Mouse (Mus musculus): ENCODE data around the gene Sidt2. TPM values are rescaled to one million over a fixed set of nuclear protein-coding genes. Genes with fewer than 3 reads are reported as not detected.

Gene Sidt2
- 100 to 1,000 TPM; 180 to 380 (median 226) TPM for total RNA-seq (2022)

DNA sequence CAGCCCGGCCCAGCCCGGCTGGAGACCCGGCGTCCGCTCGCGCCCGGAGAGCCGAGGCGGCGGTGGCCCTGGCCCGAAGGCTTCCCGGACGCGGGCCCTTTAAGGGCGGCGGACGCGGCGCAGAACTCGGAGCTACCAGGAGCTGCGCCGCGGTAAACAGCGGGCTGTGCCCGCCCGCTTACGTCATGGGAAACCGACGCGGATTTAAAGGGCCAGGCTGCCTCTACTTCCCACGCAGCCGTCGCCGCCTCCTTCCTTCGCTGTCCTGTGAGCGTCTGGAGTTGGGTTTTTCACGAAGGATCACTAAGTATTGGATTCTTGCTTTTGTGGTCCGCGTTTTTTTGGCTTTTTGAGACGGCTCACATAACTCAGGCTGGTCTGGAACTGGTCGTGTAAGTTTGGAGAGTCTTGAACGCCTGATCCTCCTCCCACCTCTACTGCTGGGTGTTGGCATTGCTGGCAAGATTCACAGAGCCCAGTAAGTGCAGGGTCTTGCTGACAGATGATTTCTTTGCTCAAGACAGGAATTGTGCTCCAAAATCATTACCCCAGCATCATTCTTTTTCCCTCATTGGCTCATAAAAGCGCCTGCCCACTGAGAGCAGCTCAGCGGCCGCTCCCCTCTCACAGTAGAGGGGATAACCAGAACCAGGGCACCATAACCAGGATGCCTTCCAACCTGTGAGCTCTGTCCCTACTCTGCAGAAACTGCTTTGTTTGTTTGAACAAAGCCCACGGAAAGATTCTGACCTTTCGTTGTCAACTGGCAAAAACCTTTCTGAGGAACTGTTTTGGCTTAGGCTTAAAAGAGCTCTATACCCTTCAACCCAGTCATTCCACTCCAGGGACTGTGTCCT lies at the start of gene Sidt2:
Sidt2 (minus strand) TSS at position 152 of the 857 bp plus-strand sequence.
- DNase-seq = peak; percentile 84

DNA sequence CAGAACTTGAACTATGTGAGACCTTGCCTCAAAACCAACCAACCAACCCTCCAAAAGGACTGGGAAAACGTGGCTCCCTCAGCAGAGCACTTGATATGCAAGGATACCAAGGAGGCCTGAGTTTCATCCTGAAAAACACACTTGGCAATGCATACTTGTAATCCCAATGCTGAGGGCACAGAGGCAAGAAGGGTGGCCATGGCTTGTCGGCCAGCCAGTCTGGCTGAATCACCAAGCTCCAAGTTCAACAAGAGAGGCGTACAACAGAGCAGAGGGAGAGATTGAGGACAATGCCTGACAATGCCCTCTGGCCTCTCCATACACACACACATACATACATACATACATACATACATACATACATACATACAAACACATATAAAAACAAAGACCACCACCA lies 49.5 kb upstream of the Sidt2 start:
- DNase-seq = no peak

DNA sequence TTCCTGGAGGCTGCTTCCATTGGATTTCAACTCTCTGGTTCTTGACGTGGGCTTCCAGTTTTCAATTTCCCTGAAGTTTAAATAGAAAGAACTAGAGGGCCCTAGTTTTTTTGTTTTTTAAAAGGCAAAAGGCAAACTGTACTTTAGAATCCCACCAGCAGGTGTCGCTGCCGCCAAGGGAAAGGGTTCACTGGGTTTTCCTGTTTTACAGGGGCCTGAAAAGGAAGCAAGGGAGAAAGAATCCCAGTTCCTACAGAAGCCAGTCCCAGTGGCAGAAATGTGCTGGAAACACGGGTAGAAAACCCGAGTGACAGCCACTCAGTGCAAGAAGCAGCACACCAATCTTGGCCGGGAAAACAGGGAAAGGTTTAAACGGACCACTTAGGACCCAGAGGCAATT lies 48.7 kb upstream of the Sidt2 start:
- DNase-seq = peak; percentile 54

DNA sequence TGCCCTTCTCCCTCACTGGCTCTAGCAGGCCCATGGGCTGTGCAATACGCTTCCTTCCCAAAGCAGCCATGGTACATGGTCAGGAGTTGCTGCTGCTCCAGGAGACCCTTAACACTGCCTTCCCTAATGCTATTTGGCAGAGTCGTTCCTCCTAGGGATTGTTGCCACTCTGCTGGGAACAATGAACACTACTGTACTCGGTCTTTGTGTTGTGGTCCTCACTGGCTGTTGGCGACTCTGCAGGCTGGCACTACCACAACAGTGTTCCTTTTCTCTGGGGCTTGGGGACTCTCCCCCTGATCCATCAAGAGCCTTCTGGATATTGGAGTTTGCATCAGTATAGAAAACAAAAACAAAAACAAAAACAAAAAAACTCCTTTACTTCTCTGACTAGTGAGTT lies 44.0 kb upstream of the Sidt2 start:
- DNase-seq = no peak

DNA sequence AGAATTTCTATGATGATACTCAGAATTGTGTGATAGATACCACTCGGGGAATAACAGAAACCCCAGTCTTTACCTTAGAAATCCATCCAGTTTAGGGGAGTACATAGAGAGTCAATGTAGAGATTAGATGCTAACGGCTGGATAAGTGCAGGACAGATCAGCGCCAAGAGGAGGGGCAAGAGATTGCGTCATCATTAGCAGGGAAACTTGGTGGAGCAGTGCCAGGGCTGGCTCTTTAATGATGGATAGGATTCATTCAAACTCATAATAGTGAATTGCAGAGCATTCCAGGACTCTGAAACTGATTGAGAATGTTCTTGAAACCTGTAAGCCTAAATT lies 30.1 kb upstream of the Sidt2 start:
- DNase-seq = peak; percentile 59

DNA sequence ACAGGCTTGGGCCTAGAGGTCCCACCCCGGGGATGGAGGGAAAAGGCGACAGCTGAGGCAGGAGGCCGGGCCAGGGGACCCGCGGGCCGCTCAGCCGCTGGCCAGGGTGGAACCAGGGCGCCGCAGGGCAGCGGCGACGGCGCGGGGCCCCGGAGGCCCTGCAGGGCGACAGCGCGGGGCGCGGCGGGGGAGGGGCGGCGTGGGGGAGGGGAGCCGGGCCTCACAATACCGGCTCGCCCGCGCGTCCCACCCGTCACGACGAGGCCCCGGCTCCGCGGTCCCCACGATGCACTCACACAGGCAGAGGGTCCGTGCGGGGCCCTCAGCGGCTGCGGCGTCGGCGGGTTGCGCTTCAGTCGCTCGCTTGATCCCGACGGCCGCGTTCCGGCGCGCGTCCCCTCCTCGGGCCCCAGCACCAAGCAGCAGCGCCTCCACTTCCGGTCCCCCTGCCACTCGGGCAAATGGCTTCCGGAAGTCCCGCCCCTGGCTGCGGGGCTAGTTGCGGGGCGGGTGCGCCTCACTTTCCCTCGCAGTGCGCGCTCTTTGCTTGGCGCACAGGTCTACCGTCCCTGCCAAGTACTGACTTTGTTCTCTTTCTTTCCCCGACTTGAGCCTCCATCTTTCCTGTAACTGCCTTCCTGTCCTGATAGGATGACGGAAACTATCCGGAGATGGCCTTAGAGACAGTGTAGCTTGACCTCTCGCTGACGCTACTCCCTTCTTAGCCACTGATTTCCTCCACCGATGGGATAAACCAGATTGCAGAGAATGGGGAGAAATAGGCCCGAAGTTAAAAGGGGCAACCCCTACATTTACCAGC lies 29.6 kb upstream of the Sidt2 start:
- DNase-seq = peak; percentile 80

DNA sequence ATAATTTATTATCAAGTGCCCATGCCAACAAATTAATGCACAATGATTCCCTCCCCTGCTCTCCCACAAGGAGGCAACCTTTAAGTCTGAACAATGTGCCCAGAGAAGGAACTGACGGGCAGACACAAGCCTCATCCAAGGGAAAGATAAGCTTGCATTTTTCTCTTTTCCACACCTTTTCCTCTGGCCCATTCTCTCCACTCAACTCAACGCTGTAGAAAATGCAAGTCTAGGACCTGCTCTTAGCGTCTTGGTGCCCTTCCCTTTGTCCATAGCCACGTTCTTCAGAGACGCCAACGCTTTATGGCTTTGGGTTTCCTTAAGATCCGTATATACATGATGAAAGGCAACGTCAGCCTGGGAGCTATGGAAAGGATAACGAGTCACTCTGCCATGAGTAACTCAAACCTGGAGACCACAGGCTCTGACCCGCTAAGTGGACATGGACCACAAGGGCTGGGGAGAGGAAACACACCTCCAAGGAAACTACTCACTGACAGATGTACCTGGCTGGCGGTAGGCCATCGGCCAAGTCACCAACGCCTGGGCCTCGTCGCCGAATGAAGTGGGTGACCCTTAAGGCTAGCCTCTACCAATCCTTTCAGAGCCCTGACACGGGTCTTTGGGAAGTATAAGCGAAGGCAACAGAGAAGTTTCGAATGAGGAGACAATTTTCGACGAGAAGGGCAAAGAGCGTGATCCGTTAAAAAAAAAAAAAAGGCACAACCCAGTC lies 28.8 kb upstream of the Sidt2 start:
- DNase-seq = no peak

DNA sequence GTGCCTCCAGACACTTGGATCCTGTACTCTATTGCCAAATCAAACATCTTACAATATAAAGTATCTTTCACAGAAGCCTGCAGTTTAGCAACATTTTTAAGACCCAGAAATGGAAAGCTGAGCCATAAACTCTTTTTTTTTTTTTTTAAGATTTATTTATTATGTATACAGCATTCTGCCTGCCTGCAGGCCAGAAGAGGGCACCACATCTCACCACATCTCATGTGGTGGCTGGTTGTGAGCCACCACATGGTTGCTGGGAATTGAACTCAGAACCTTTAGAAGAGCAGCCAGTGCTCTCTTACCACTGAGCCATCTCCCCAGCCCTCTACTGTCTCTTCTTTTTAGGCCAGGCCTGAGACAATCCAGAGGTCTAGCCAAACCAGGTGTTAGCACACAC lies 26.3 kb upstream of the Sidt2 start:
- DNase-seq = no peak

DNA sequence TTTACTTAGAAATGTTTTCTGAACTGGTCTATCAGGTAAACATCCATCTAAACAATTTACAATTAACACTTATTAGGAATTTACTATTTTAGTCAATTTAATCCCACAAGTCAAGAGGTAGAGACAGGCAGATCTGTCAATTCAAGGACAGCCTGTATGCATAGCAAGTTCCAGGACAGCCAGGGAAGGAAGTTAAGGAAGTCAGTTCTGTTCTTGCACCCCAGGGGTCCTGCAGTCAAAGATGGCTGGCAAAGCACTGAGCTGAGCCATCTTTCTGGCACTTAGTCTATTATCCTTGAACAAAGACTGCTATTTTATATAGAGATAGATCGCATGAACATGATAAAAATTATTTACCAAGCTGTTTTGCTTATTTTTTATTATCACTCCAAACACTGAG lies 25.6 kb upstream of the Sidt2 start:
- DNase-seq = no peak

DNA sequence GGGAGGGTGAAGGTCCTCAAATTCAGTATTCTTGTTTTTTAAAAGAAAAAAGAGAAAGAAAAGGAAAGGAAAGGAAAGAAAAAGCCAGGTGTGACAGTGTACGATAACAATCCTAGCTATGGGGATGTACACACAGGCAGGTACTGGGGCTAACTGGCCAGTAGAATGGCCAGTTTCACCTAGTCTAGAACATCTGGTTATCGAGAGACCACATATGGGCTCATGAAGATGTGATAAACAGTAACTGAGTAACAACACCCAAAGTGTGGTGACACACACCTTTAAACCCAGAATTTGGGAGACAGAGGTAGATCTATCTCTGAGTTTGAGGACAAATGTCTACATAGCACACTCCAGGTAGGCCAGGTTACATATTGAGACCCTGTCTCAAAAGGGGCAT lies 24.7 kb upstream of the Sidt2 start:
- no peak for DNase-seq

DNA sequence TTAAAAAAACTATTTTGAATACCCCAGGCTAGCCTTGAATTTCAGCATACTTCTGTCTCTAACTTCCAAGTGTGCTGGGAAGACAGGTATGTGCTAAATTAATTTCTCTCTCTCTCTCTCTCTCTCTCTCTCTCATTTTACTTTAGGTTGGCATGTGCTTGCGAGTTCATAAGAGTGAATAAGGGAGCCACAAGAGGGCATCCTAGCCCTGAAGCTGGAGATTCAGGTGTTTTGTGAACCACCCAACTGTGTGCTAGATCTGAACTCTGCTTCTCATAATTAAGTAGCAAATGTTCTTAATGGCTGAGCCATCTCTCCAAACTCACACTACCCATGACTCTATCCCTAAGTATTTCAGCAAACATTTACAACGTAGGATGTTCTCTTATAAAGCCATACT lies 21.8 kb upstream of the Sidt2 start:
- no peak for DNase-seq

DNA sequence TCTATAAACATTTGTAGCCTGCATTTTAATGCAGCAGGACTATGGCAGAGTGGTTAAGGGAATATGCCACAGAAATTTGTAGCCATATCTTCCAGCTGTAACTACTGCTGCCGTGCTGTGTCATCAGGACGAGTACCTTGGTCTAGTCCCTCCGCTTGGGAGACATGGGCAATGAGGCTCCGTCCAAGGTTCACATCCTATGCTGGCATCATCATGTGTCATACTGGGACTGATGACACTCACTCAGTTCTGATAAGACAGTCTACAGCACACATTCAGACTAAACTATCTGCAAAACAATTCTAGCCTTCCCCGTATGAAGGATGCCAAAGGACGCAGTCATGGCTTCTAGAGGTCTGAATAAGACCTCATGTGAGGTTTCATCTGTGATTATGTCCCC lies 8.5 kb upstream of the Sidt2 start:
- no peak for DNase-seq

DNA sequence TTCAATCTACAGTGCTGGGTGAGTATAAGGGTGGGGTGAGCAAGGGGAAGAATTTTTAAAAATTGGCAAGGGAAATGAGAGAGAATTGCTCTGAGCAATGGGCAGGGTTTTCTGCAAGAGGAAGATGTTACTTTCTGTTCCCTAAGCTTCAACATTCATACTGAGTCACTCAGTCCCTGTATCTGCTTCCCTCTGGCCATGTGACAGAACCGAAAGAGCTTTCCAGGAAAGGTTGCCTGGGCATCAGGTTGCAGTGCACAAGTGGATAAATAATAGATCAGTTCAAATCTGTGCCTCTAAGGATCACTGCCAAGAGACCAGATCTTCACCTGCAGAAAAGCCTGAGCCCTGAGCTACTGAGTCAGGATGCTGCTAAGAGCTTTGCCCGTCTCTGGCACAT lies 6.8 kb upstream of the Sidt2 start:
- peak; percentile 43 for DNase-seq

DNA sequence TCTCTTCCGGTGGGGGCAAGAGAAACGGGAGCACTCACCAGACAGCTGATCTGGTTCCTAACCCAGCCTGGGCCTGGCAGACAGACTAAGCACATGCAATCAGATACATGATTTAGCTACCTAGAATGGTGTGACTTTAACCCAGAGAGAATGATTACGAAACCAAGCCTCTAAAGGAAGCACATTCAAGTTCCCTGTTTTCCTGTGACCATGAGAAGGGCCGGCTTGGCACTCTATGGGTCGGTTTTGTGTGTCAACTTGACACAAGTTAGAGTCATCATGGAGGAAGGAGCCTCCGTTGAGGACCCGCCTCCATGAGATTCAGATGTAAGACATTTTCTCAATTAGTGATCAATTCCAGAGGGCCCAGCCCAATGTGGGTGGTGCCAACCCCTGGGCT lies 4.6 kb upstream of the Sidt2 start:
- DNase-seq = no peak

DNA sequence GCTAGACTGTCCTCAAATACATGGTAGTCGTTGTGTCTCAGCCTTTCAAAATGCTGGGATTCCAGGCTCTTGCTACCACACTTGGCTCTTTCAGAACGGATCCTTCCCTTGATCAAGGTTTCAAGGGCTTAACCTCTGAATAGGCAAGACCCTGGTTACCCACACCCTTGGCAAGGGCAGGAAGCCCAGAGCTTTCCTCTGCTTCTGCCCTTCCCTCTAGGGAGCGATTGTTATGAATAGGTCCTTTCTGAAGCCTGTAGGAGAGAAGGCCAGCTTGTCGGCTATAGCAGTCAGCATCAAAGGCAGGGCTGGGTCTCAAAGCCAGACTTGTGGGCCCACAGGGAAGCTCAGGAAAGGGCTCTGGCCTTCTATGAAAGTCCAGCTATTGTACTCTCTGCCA lies 3.8 kb upstream of the Sidt2 start:
- no peak for DNase-seq

DNA sequence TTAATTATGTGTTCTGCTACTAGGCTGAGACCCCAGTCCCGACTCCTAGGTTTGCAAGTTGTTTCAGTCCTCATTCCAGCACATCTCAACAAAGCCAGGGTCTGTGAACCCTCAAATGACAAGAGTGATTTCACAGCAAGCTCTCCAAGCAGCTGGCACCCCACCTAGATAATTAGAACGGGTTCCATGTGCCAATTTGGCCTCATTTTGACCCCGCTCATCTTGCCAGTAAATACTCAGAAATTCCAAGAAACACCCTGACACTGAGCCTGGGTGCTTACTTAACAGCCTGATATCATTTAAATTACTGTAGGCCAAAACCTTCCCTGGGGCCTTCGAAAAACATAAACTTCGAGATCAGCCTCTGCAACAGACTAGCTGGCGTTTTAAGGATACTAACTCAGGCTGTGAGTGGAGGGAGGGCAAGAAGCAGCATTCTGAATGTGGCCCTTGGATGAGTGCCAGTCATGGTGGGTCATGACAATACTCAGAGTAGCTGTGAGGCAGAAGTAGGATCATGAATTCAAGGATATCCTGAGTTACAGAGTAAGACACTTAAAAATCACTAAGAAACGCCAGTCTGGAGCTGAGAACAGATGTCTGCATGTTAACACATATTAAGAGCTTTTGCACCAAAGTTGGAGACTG lies 3.1 kb upstream of the Sidt2 start:
- peak; percentile 41 for DNase-seq

DNA sequence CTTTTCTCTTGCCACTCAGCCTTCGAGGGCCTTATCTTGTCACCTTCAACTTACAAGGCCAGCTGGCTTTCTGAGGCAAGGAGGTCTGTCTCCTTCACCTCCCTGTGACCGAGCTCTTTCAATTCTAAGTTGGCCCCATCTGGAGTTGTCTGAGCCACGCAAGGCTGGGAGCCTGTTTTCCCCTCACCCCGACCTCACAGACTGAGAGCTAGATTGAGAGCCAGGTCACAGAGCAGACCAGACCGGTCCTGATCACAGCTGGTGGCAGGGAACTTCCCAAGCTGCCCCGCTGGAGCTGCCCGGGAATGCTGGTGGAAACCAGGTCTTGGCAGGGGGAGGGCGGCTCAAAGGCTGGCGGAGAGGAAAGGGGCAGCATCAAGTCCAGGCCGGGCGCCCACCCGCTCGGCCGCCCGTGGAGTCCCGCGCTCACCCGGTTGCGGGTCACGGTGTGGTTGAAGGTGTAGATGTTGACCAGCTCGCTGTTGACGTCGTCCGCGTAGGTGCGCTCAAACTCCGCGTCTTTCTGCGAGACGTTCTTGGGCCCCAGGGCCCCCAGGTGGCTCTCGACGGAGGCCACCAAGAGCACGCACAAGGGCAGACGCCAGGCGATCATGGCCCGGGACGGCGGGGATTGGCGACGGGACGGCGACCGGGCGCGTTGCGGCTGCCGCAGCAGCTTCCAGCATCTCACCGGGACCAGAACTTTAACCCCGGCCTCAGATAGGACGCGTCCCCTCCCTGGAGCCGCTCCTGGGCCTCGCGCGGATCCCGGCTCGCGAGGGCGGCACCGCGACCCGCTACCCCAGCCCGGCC lies 558 bp downstream of the Sidt2 start:
- DNase-seq = peak; percentile 57

DNA sequence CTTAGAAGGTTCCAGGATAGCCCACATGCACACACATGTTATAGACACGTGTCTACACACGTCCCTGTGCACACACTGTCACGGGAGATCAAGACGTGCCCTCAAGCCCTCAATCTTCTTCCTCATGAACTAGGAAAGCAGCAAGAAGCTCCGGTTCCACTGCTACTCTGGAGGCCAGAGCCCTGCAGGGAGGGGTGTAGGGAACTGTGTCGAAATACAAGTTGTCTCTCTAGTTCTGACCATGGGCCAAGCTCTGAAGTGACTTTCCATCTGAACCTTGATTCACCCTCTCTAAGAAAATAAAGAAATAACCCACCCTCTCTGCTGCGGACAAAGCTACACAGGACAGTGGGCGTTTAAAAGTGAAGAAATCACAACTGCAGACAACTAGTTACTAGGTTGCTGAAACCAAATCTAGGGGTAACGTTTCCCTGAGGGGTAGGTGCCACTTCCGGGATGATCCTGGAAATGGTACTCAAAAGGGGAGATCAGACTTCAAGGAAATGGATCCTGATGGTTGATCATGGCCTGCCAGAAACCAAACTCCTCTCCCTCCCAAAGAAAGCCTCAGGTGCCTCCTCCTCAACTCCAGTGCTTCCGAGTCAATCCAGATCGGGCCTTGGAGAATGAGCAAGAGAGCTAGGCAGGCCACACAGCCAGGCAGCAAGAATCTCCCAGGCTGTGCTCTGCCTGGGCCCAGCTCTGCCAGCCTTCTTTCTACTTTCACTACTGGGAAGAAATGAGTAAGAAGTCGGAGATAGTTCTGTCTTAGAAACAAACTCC lies 1.4 kb downstream of the Sidt2 start:
- no peak for DNase-seq

DNA sequence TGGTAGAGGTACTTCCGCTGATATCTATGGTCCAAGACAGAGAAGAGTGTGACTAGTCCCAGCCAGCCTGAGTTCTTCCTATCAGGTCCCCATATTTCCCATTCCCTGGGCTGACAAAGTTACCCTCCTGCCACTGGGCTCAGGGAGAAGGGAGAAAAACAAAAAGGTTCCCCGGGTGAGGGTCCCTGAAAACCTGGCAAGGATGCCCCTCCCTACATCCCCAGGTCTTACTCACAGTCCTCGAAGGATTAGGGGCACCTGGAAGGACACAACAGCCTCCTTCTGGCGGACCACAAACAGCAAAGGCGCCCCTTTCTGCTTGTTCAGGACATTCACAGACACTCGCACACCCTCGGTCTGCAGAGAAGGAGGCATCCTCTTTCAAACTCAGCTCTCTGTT lies 2.2 kb downstream of the Sidt2 start:
- no peak for DNase-seq

DNA sequence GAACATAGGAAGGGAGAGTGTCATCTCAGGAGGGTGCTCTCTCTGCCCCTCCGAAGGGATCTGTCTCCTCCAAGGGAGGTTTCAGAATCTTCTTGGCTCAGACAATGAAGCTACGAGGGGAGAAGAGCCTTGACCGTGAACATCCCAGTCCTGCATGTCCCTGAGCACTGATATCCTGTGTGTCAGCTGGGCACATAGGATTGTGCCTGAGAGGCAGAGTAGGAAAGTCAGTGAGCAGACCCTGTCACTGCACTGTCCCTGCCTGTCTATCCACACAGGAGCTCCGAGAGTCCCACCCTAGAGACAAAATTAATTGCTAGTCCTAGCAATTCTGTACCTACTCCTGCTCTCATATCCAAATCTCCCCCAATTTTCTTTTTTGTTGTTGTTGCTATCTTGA lies 3.0 kb downstream of the Sidt2 start:
- no peak for DNase-seq

DNA sequence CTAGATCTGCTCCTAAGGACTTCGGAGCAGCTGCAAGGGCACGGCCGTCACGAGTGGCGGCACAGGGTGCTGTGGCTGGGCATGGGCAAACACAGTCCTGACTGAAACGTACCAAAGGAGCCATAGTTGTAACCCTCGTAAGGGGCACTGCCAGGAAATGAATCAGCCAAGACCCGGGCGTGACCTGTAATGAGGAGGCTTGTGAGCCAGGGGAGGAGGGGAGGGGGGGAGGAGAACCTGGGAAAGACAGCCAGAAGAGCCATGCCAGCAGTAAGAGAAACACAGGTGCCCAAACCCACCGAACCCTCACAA lies 8.2 kb downstream of the Sidt2 start:
- no peak for DNase-seq

Measured in adrenal gland, adult 8-10 months (tissue).